11 mouse cellular contexts compared by ENCODE assay signal in the genomic region with DNA sequence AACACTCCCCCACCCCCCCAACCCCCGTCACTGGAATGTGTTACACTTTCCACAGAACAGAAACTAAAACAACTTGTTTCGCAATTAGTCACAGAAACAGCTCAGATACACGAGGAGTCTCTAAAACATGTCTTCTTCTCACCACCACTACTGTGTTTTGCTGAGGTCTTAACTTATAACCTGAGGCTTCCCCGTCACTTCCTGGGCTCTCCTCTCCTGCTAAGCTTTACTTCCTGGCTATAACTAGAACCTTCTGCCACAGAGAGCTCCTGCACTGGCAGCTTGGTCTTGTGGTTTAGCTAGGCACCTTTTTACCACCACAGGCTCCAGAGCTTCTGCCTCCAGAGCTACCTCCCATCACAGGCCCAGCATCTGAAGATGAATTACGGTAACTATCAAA. TPM values are rescaled to one million over a fixed set of nuclear protein-coding genes. Genes with fewer than 3 reads are reported as not detected.
DNase-seq lines count a peak whose midpoint lies in the region; ATAC-seq and TF ChIP-seq lines count a peak whose summit lies in the region.
"Had no signal": no experiment of that assay in that cellular context is flagged by ENCODE, and none has a peak within 500 bp of the region (broad histone marks: within the 10 kb centered on the region; RNA-seq: fewer than 3 reads in every experiment).

No protein-coding gene starts in this region.

- peak overlapping the region; percentile 86 for H3K27ac ChIP-seq in spleen, adult 2 months (ENCODE audit: insufficient read depth, low read length)

- no peak for TF ChIP-seq POLR2A in spleen, adult 2 months (IDR thresholded peaks at IDR 0.05; ENCODE audit: low read depth, low read length)

- WGBS in spleen, adult 2 months = 39% methylated on average over 5 of the region's 5 CpGs

- H3K36me3 ChIP-seq in spleen, adult 2 months (ENCODE audit: control insufficient read depth, insufficient read depth, low read length) = peaks cover 19% of the 10 kb centered on the region

- H3K27me3 ChIP-seq in spleen, adult 2 months (ENCODE audit: control insufficient read depth, insufficient read depth, low read length) = no peaks in the 10 kb centered on the region

- intact Hi-C loops in gastrocnemius, postnatal 14 days (cut with DNase I; ENCODE audit: low total_unique reads) = no loop called here

- TF ChIP-seq CTCF in spleen, adult 2 months (IDR thresholded peaks at IDR 0.05; ENCODE audit: extremely low read depth, insufficient read depth, insufficient read length, insufficient replicate concordance) = no peak

- ATAC-seq in megakaryocyte, adult 5-6 weeks (ENCODE audit: poor library complexity, severe bottlenecking) = peak; percentile 47

- H3K4me1 ChIP-seq in spleen, adult 2 months (ENCODE audit: control insufficient read depth, insufficient read depth, insufficient read length) = peaks cover 8% of the 10 kb centered on the region

- DNase-seq in spleen, adult 2 months (ENCODE audit: low read depth in 1 of 2, low spot score in 2 of 2) = peak; percentile 14 to 57
- DNase-seq in spleen, postnatal 10 days (ENCODE audit: low spot score in 2 of 2) = no peak
- peak; percentile 68 for DNase-seq in adipocyte (ENCODE audit: low spot score)
- DNase-seq in thymus, postnatal 25 days = peak; percentile 45
- DNase-seq in kidney, adult 18-20 months = no peak
- DNase-seq in gastrocnemius, postnatal 14 days = no peak
- DNase-seq in ovary, postnatal 14 days (ENCODE audit: low spot score) = no peak
- DNase-seq: adrenal gland, postnatal 10 days; cerebellum, adult 9-11 months; kidney, postnatal 14 days had no signal

- H3K4me3 ChIP-seq in spleen, adult 2 months (ENCODE audit: extremely low read depth, insufficient read depth, insufficient read length) = no peak overlapping the region

RNA-seq across cellular contexts. Expression of gene Npc2, which starts 10.4 kb away (rescaled TPM):
- polyA plus RNA-seq in spleen, adult 2 months (2012; rRNA removed) = 140 and 155 TPM in 2 replicates
- total RNA-seq in megakaryocyte, adult 5-6 weeks (2015) = 269 and 281 TPM in 2 replicates
- 190 and 192 TPM in 2 replicates for total RNA-seq in megakaryocyte, adult 5-6 weeks (2017)
- 10 to 100 TPM; 18.0 to 20.0 TPM for total RNA-seq in gastrocnemius, postnatal 14 days (2021)

RNA-seq across cellular contexts. Expression of gene Isca2, which starts 10.5 kb away (rescaled TPM):
- 26.7 and 28.8 TPM in 2 replicates for polyA plus RNA-seq in spleen, adult 2 months (2012; rRNA removed)
- total RNA-seq in megakaryocyte, adult 5-6 weeks (2015) = 88.9 and 93.6 TPM in 2 replicates
- total RNA-seq in megakaryocyte, adult 5-6 weeks (2017) = 43.9 and 45.8 TPM in 2 replicates
- 10 to 100 TPM; 47.4 to 50.7 TPM for total RNA-seq in gastrocnemius, postnatal 14 days (2021)

Comparison
In these comparisons a context has a peak if more than half of its experiments do, and no peak if none do; other contexts are left out.
1. DNase-seq: peak in spleen, adult 2 months (2 of 2), adipocyte (single experiment) and thymus, postnatal 25 days (single experiment); none in spleen, postnatal 10 days (0 of 2), kidney, adult 18-20 months (single experiment), gastrocnemius, postnatal 14 days (single experiment) and ovary, postnatal 14 days (single experiment).
2. RNA of gene Npc2, which starts 10.4 kb away (total RNA-seq): 190 to 281 TPM in megakaryocyte, adult 5-6 weeks; 18.0 to 20.0 TPM in gastrocnemius, postnatal 14 days; every median in the first group is over 4 times any median in the second.